ENCODE assay signal across 8 mouse cellular contexts in genomic region chr8:127552161-127552595, GRCm38 (mm10).
A peak's percentile ranks its signal among the peaks of the same experiment; 100 is the strongest.
DNase-seq lines count a peak whose midpoint lies in the region; ATAC-seq and TF ChIP-seq lines count a peak whose summit lies in the region.

No protein-coding gene starts in this region.

- DNase-seq in embryo, embryonic 10 days (ENCODE audit: low spot score): peak; percentile 19
- DNase-seq in embryo, embryonic 9.5 days (ENCODE audit: extremely low spot score): no peak
- DNase-seq in brain, embryonic 14.5 days (ENCODE audit: low read depth): peak; percentile 71
- peak; percentile 22 for DNase-seq in kidney, adult 2 months
- no peak for DNase-seq in liver, embryonic 11.5 days (ENCODE audit: low spot score)
- peak; percentile 25 for DNase-seq in right cerebral cortex, postnatal 14 days
- DNase-seq in spleen, postnatal 36 days (ENCODE audit: low spot score in 2 of 2): no peak
- no peak for DNase-seq in urinary bladder, postnatal 25 days (ENCODE audit: low spot score)

- H3K27me3 ChIP-seq in kidney, adult 2 months (replicated peaks; ENCODE audit: control insufficient read depth, insufficient read depth, low read length): no peaks in the 10 kb centered on the region
- no peaks in the 10 kb centered on the region for H3K27me3 ChIP-seq in liver, embryonic 11.5 days (replicated peaks; ENCODE audit: control insufficient read depth, insufficient read depth, low read length)

- TF ChIP-seq CTCF in brain, embryonic 14.5 days (IDR thresholded peaks at IDR 0.05; ENCODE audit: borderline replicate concordance, extremely low read depth, insufficient read depth, insufficient read length): peak; percentile 30; the same call in 1 of the 2 replicates
- TF ChIP-seq CTCF in kidney, adult 2 months (conservative IDR thresholded peaks at IDR 0.05; ENCODE audit: insufficient read depth, insufficient read length, low read depth, low read length): no peak; the same call in 1 of the 2 replicates

- peaks cover 11% of the 10 kb centered on the region for H3K4me1 ChIP-seq in kidney, adult 2 months (ENCODE audit: control insufficient read depth, insufficient read depth, low read length)
- H3K4me1 ChIP-seq in liver, embryonic 11.5 days (replicated peaks; ENCODE audit: control insufficient read depth, insufficient read depth, low read length): peaks cover 25% of the 10 kb centered on the region

- H3K4me3 ChIP-seq in kidney, adult 2 months (ENCODE audit: insufficient read depth, low read depth, low read length): no peak overlapping the region
- no peak overlapping the region for H3K4me3 ChIP-seq in liver, embryonic 11.5 days (ENCODE audit: low read depth, low read length)

- H3K27ac ChIP-seq in kidney, adult 2 months (ENCODE audit: insufficient read depth, low read depth, low read length): no peak overlapping the region
- no peak overlapping the region for H3K27ac ChIP-seq in liver, embryonic 11.5 days (ENCODE audit: low read depth, low read length)

- peak overlapping the region; percentile 31 for H3K4me2 ChIP-seq in liver, embryonic 11.5 days

- ATAC-seq in liver, embryonic 11.5 days (replicated peaks; ENCODE audit: low FRiP score): peak; percentile 88

- no peaks in the 10 kb centered on the region for H3K36me3 ChIP-seq in kidney, adult 2 months (ENCODE audit: control insufficient read depth, insufficient read depth, low read length)
- no peaks in the 10 kb centered on the region for H3K36me3 ChIP-seq in liver, embryonic 11.5 days (ENCODE audit: control insufficient read depth, insufficient read depth, low read length)

- H3K9ac ChIP-seq in liver, embryonic 11.5 days (ENCODE audit: low read depth, low read length): no peak overlapping the region

- no peaks in the 10 kb centered on the region for H3K9me3 ChIP-seq in liver, embryonic 11.5 days (ENCODE audit: control insufficient read depth, low read length)

- WGBS in kidney, adult 2 months: 51% methylated on average over 11 of the region's 11 CpGs
- WGBS in liver, embryonic 11.5 days: 61% methylated on average over 11 of the region's 11 CpGs

- TF ChIP-seq POLR2A in brain, embryonic 14.5 days (IDR thresholded peaks at IDR 0.05; ENCODE audit: borderline replicate concordance, extremely low read depth, insufficient read depth, insufficient read length, poor library complexity, severe bottlenecking): no peak
- TF ChIP-seq POLR2A in kidney, adult 2 months (IDR thresholded peaks at IDR 0.05; ENCODE audit: low read depth, low read length): no peak

Comparison
In these comparisons a context has a peak if more than half of its experiments do, and no peak if none do; other contexts are left out.
1. DNase-seq: peak in embryo, embryonic 10 days (single experiment), brain, embryonic 14.5 days (single experiment), kidney, adult 2 months (single experiment) and right cerebral cortex, postnatal 14 days (single experiment); none in embryo, embryonic 9.5 days (single experiment), liver, embryonic 11.5 days (single experiment), spleen, postnatal 36 days (0 of 2) and urinary bladder, postnatal 25 days (single experiment).